29 mouse cellular contexts compared by ENCODE assay signal in the genomic region with DNA sequence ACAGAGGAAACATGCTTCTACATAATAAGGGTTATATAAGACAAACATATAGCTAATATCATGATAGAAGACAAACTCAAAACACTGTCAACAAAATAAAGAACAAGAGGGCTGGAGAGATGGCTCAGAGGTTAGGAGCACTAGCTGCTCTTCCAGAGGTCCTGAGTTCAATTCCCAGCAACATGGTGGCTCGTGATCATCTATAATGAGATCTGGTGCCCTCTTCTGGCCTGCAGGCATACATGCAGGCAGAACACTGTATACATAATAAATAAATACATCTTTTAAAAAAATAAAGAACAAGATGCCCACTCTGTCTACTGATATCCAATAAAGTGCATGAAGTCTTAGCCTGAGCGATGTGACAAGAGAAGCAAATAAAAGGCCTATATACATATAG. TPM values are rescaled to one million over a fixed set of nuclear protein-coding genes. Genes with fewer than 3 reads are reported as not detected.
DNase-seq lines count a peak whose midpoint lies in the region; ATAC-seq and TF ChIP-seq lines count a peak whose summit lies in the region.
"Had no signal": no experiment of that assay in that cellular context is flagged by ENCODE, and none has a peak within 500 bp of the region (broad histone marks: within the 10 kb centered on the region; RNA-seq: fewer than 3 reads in every experiment).

No protein-coding gene starts in this region.

- no peaks in the 10 kb centered on the region for H3K36me3 ChIP-seq in intestine, postnatal 0 days (ENCODE audit: control insufficient read depth, insufficient read depth)
- H3K36me3 ChIP-seq in intestine, embryonic 16.5 days (ENCODE audit: control insufficient read depth, insufficient read depth, low read length) = no peaks in the 10 kb centered on the region
- no peaks in the 10 kb centered on the region for H3K36me3 ChIP-seq in lung, embryonic 14.5 days (ENCODE audit: insufficient read depth)
- H3K36me3 ChIP-seq in stomach, postnatal 0 days (ENCODE audit: control insufficient read depth, insufficient read depth, low read length) = no peaks in the 10 kb centered on the region
- H3K36me3 ChIP-seq: G1E; intestine, embryonic 15.5 days; limb, embryonic 10.5 days; limb, embryonic 15.5 days; lung, embryonic 15.5 days; stomach, embryonic 15.5 days had no signal

- no peak overlapping the region for H3K4me2 ChIP-seq in intestine, postnatal 0 days (replicated peaks; ENCODE audit: low read depth)
- H3K4me2 ChIP-seq in intestine, embryonic 16.5 days (ENCODE audit: low read depth, low read length) = no peak overlapping the region
- H3K4me2 ChIP-seq in lung, embryonic 14.5 days = no peak overlapping the region
- no peak overlapping the region for H3K4me2 ChIP-seq in stomach, postnatal 0 days (replicated peaks; ENCODE audit: low read depth)
- H3K4me2 ChIP-seq: intestine, embryonic 15.5 days; limb, embryonic 15.5 days; lung, embryonic 15.5 days; stomach, embryonic 15.5 days had no signal

- in situ Hi-C loops in Patski (cut with MboI; ENCODE audit: low pct_unique_long_range_greater_than_20kb) = loop anchor here (10.0 kb wide), 1 partner anchor 376 kb away; no protein-coding TSS in a partner anchor

- H3K9me3 ChIP-seq in intestine, postnatal 0 days (ENCODE audit: control insufficient read depth) = no peaks in the 10 kb centered on the region
- no peaks in the 10 kb centered on the region for H3K9me3 ChIP-seq in intestine, embryonic 16.5 days (ENCODE audit: control insufficient read depth, low read length)
- no peaks in the 10 kb centered on the region for H3K9me3 ChIP-seq in lung, embryonic 14.5 days (ENCODE audit: low read depth, low read length)
- H3K9me3 ChIP-seq in stomach, postnatal 0 days (ENCODE audit: control insufficient read depth, low read length) = no peaks in the 10 kb centered on the region
- H3K9me3 ChIP-seq: intestine, embryonic 15.5 days; limb, embryonic 10.5 days; limb, embryonic 15.5 days; lung, embryonic 15.5 days; stomach, embryonic 15.5 days had no signal

- no peak overlapping the region for H3K4me3 ChIP-seq in intestine, postnatal 0 days (ENCODE audit: low read depth, low read length)
- H3K4me3 ChIP-seq in intestine, embryonic 16.5 days (ENCODE audit: low read length) = no peak overlapping the region
- H3K4me3 ChIP-seq in lung, embryonic 14.5 days (ENCODE audit: low read depth, low read length) = no peak overlapping the region
- H3K4me3 ChIP-seq in stomach, postnatal 0 days (ENCODE audit: low read depth, low read length) = no peak overlapping the region
- H3K4me3 ChIP-seq: gastrocnemius, adult 2 months; intestine, embryonic 15.5 days; limb, embryonic 10.5 days; limb, embryonic 15.5 days; lung, embryonic 15.5 days; stomach, embryonic 15.5 days had no signal

- no peaks in the 10 kb centered on the region for H3K4me1 ChIP-seq in intestine, postnatal 0 days (replicated peaks; ENCODE audit: control insufficient read depth, insufficient read depth, low read length)
- H3K4me1 ChIP-seq in intestine, embryonic 16.5 days (ENCODE audit: control insufficient read depth, insufficient read depth, low read length) = no peaks in the 10 kb centered on the region
- H3K4me1 ChIP-seq in lung, embryonic 14.5 days (ENCODE audit: insufficient read depth) = no peaks in the 10 kb centered on the region
- H3K4me1 ChIP-seq in stomach, postnatal 0 days (replicated peaks; ENCODE audit: control insufficient read depth, insufficient read depth) = no peaks in the 10 kb centered on the region
- H3K4me1 ChIP-seq: intestine, embryonic 15.5 days; limb, embryonic 10.5 days; limb, embryonic 15.5 days; lung, embryonic 15.5 days; stomach, embryonic 15.5 days had no signal

- ATAC-seq in intestine, postnatal 0 days = no peak
- no peak for ATAC-seq in intestine, embryonic 16.5 days
- no peak for ATAC-seq in lung, embryonic 14.5 days (ENCODE audit: insufficient read depth)
- no peak for ATAC-seq in Patski
- ATAC-seq in stomach, postnatal 0 days (ENCODE audit: low FRiP score, low TSS enrichment) = no peak
- ATAC-seq: activated CD4-positive, CD25-positive, alpha-beta regulatory T cell, adult 4 months; forebrain, embryonic 14.5 days; hindbrain, embryonic 16.5 days; intestine, embryonic 15.5 days had no signal

- CTCF ChIA-PET in Patski (lab: Charles Lee) = interaction anchor here (1.0 kb wide), 1 partner anchor 21 kb away, joined by 3 read pairs; no protein-coding TSS in a partner anchor

- H3K9ac ChIP-seq in intestine, postnatal 0 days (ENCODE audit: low read depth, low read length) = no peak overlapping the region
- H3K9ac ChIP-seq in intestine, embryonic 16.5 days (ENCODE audit: low read depth, low read length) = no peak overlapping the region
- no peak overlapping the region for H3K9ac ChIP-seq in lung, embryonic 14.5 days
- H3K9ac ChIP-seq in stomach, postnatal 0 days (ENCODE audit: low read length) = no peak overlapping the region
- H3K9ac ChIP-seq: intestine, embryonic 15.5 days; limb, embryonic 15.5 days; liver, embryonic 14.5 days; lung, embryonic 15.5 days; stomach, embryonic 15.5 days had no signal

- no peak overlapping the region for H3K27ac ChIP-seq in intestine, postnatal 0 days (ENCODE audit: low read depth, low read length)
- no peak overlapping the region for H3K27ac ChIP-seq in intestine, embryonic 16.5 days (ENCODE audit: low read length)
- H3K27ac ChIP-seq in lung, embryonic 14.5 days (ENCODE audit: low read depth) = no peak overlapping the region
- no peak overlapping the region for H3K27ac ChIP-seq in stomach, postnatal 0 days (replicated peaks)
- H3K27ac ChIP-seq: gastrocnemius, adult 2 months; intestine, embryonic 15.5 days; limb, embryonic 10.5 days; limb, embryonic 15.5 days; liver, embryonic 14.5 days; lung, embryonic 15.5 days; macrophage; stomach, embryonic 15.5 days had no signal

- H3K27me3 ChIP-seq in intestine, postnatal 0 days (replicated peaks; ENCODE audit: control insufficient read depth, insufficient read depth, low read length) = no peaks in the 10 kb centered on the region
- no peaks in the 10 kb centered on the region for H3K27me3 ChIP-seq in intestine, embryonic 16.5 days (replicated peaks; ENCODE audit: control insufficient read depth, insufficient read depth, low read length)
- no peaks in the 10 kb centered on the region for H3K27me3 ChIP-seq in lung, embryonic 14.5 days (ENCODE audit: insufficient read depth, low read length)
- no peaks in the 10 kb centered on the region for H3K27me3 ChIP-seq in Patski
- no peaks in the 10 kb centered on the region for H3K27me3 ChIP-seq in stomach, postnatal 0 days (ENCODE audit: control insufficient read depth, insufficient read depth, low read length)
- H3K27me3 ChIP-seq: CH12.LX; intestine, embryonic 15.5 days; limb, embryonic 15.5 days; lung, embryonic 15.5 days; stomach, embryonic 15.5 days had no signal

- no peak for DNase-seq in lung, embryonic 14.5 days
- no peak for DNase-seq in lung, postnatal 14 days
- DNase-seq in Patski (ENCODE audit: low read depth, low spot score) = no peak
- no peak for DNase-seq in stomach, postnatal 0 days (ENCODE audit: low spot score)
- no peak for DNase-seq in cerebellum, postnatal 36 days
- DNase-seq: adrenal gland, adult 2 months; adrenal gland, postnatal 36 days; cerebellum, adult 18-20 months; cerebellum, postnatal 10 days; gastrocnemius, adult 2 months; kidney, adult 9 months; kidney, postnatal 25 days; midbrain, embryonic 14.5 days; right cerebral cortex, postnatal 25 days; thymus, postnatal 14 days had no signal

- no peak for TF ChIP-seq EP300 in stomach, postnatal 0 days (optimal IDR thresholded peaks at IDR 0.05)

- 83% methylated on average over 2 of the region's 2 CpGs for WGBS in intestine, postnatal 0 days
- WGBS in intestine, embryonic 16.5 days = 86% methylated on average over 2 of the region's 2 CpGs
- WGBS in lung, embryonic 14.5 days = 86% methylated on average over 2 of the region's 2 CpGs
- WGBS in stomach, postnatal 0 days = 94% methylated on average over 2 of the region's 2 CpGs

- POLR2A ChIA-PET in Patski (lab: Charles Lee) = no interaction called here

- peak; percentile 24; the same call in 1 of the 2 replicates for TF ChIP-seq CTCF in intestine, postnatal 0 days (IDR thresholded peaks at IDR 0.05; ENCODE audit: low read depth)
- TF ChIP-seq CTCF in lung, embryonic 14.5 days (IDR thresholded peaks at IDR 0.05; ENCODE audit: low read depth) = peak; percentile 6; the same call in 1 of the 2 replicates
- TF ChIP-seq CTCF in Patski (IDR thresholded peaks at IDR 0.05) = peak; percentile 58
- peak; percentile 27 for TF ChIP-seq CTCF in stomach, postnatal 0 days (IDR thresholded peaks at IDR 0.05; ENCODE audit: low read depth)

RNA-seq across cellular contexts. Expression of a gene that starts 26.7 kb away (rescaled TPM):
- polyA plus RNA-seq in intestine, postnatal 0 days (2015; fragmentation: Nextera tagmentation; extraction: Ambion mirVana) = 1.0 and 1.2 TPM in 2 replicates
- 1.8 and 2.2 TPM in 2 replicates for polyA plus RNA-seq in intestine, embryonic 16.5 days (2015; fragmentation: Nextera tagmentation; extraction: Ambion mirVana)
- 3.8 and 4.6 TPM in 2 replicates for polyA plus RNA-seq in lung, embryonic 14.5 days (2014; fragmentation: Nextera tagmentation; extraction: Ambion mirVana)
- polyA plus RNA-seq in Patski (2021) = 5.6 TPM
- 1.4 and 1.7 TPM in 2 replicates for polyA plus RNA-seq in stomach, postnatal 0 days (2015; fragmentation: Nextera tagmentation; extraction: Ambion mirVana)
- polyA plus RNA-seq: G1E had no signal

Comparison
In these comparisons a context has a peak if more than half of its experiments do, and no peak if none do; other contexts are left out.
1. CTCF ChIP-seq: peak in every context shown above with its lines; median percentile 58 in Patski; 27 in stomach, postnatal 0 days; 24 in intestine, postnatal 0 days; 6 in lung, embryonic 14.5 days.